Mouse (Mus musculus) liver, embryonic 11.5 days (tissue): ENCODE results near the gene Heatr3. TPM values are rescaled to one million over a fixed set of nuclear protein-coding genes. Genes with fewer than 3 reads are reported as not detected.

Source experiments
- ATAC-seq: fragments of 200-750 bp; cut with Nextera tagmentation; replicated peaks from 2 replicates; pipeline ENCODE4 v1.8.0; 2017; ENCODE audit warnings: moderate number of reproducible peaks, mild to moderate bottlenecking, moderate TSS enrichment, moderate library complexity; ENCODE audit not compliant: low FRiP score
- DNase-seq: peaks from one replicate; pipeline ENCODE4 v3.0.0-alpha.2; 2017; ENCODE audit warnings: low spot score
- H3K27ac ChIP-seq: fragments of 300-500 bp; sonication (generic); 2 replicates; pipeline ENCODE4 v1.5.1; 2014; ENCODE audit warnings: mild to moderate bottlenecking, low read depth, low read length, control low read depth
- H3K27me3 ChIP-seq: fragments of 300-500 bp; sonication (generic); replicated peaks from 2 replicates; pipeline ENCODE4 v1.6.1; 2014; ENCODE audit warnings: low read length, mixed read lengths; ENCODE audit not compliant: control insufficient read depth, insufficient read depth
- H3K36me3 ChIP-seq: fragments of 300-500 bp; sonication (generic); 2 replicates; pipeline ENCODE4 v1.6.1; 2014; ENCODE audit warnings: mild to moderate bottlenecking, low read length, moderate library complexity, mixed read lengths; ENCODE audit not compliant: control insufficient read depth, insufficient read depth
- H3K4me1 ChIP-seq: fragments of 300-500 bp; sonication (generic); replicated peaks from 2 replicates; pipeline ENCODE4 v1.6.1; 2014; ENCODE audit warnings: low read length, mixed read lengths; ENCODE audit not compliant: control insufficient read depth, insufficient read depth
- H3K4me2 ChIP-seq: fragments of 300-500 bp; sonication (generic); 2 replicates; pipeline ENCODE4 v1.6.1; 2014; ENCODE audit warnings: mild to moderate bottlenecking, control low read depth, moderate library complexity
- H3K4me3 ChIP-seq: fragments of 300-500 bp; sonication (generic); 2 replicates; pipeline ENCODE4 v1.5.1; 2014; ENCODE audit warnings: low read depth, low read length, control low read depth
- H3K9ac ChIP-seq: fragments of 300-500 bp; sonication (generic); 2 replicates; pipeline ENCODE4 v1.6.1; 2014; ENCODE audit warnings: low read depth, low read length, control low read depth
- H3K9me3 ChIP-seq: fragments of 300-500 bp; sonication (generic); 2 replicates; pipeline ENCODE4 v1.6.1; 2016; ENCODE audit warnings: low read length, inconsistent platforms, mixed read lengths; ENCODE audit not compliant: control insufficient read depth
- WGBS: fragments of 180-500 bp; shearing (Covaris S2); extraction: QIAGEN DNeasy Blood & Tissue Kit; methylation state at CpG from one replicate; pipeline ENCODE4 v1.1.7; 2014; 5-methylcytosine and 5-hydroxymethylcytosine counted together
- microRNA-seq: library from miRNA; unstranded; fragments of <30 nt; microRNA quantifications from one replicate; pipeline ENCODE4, GENCODE M21; 2017; ENCODE audit warnings: borderline number of aligned reads
- polyA plus RNA-seq: library from polyadenylated mRNA; unstranded; fragments of >200 nt; fragmentation: Nextera tagmentation; extraction: Ambion mirVana; gene quantifications from 2 replicates; pipeline ENCODE4 v1.2.1, GENCODE M21; 2014

The Heatr3 gene
- polyA plus RNA-seq, 1 experiment from 2014 or later: 69.6 TPM

GRCm38 (mm10) chr8:88221353-88221752 is 83.7 kb downstream of the Heatr3 start:
- Histone ChIP-seq H3K9ac (no peak overlapping the region), H3K27me3 (no peaks in the 10 kb centered on the region), H3K4me2 (no peak overlapping the region), H3K36me3 (no peaks in the 10 kb centered on the region), H3K9me3 (no peaks in the 10 kb centered on the region), H3K4me1 (no peaks in the 10 kb centered on the region; the same call in 1 of the 2 replicates), H3K27ac (no peak overlapping the region), H3K4me3 (no peak overlapping the region)
- 65% methylated on average over 4 of the region's 4 CpGs for WGBS
- ATAC-seq (no peak), DNase-seq (no peak)

Small RNA genes lying within 50 kb of the gene (microRNA-seq; reads per million reads assigned to microRNA genes)
- gene Mir7071: 2.5 reads per million

Other genes starting within 250 kb of the Heatr3 start
- gene Zfp423, start 178.3 kb upstream of the Heatr3 start, polyA plus RNA-seq: 4.8 and 5.8 TPM in 2 replicates
- 30.8 and 33.6 TPM in 2 replicates for gene Cnep1r1, start 19.1 kb upstream of the Heatr3 start, polyA plus RNA-seq
- 11.2 and 11.9 TPM in 2 replicates for gene Tent4b, start 61.4 kb downstream of the Heatr3 start, polyA plus RNA-seq
- 46.6 and 49.7 TPM in 2 replicates for gene Adcy7, start 134.5 kb downstream of the Heatr3 start, polyA plus RNA-seq
- gene Brd7, start 224.3 kb downstream of the Heatr3 start, polyA plus RNA-seq: 77.7 and 82.7 TPM in 2 replicates